In the genomic region with DNA sequence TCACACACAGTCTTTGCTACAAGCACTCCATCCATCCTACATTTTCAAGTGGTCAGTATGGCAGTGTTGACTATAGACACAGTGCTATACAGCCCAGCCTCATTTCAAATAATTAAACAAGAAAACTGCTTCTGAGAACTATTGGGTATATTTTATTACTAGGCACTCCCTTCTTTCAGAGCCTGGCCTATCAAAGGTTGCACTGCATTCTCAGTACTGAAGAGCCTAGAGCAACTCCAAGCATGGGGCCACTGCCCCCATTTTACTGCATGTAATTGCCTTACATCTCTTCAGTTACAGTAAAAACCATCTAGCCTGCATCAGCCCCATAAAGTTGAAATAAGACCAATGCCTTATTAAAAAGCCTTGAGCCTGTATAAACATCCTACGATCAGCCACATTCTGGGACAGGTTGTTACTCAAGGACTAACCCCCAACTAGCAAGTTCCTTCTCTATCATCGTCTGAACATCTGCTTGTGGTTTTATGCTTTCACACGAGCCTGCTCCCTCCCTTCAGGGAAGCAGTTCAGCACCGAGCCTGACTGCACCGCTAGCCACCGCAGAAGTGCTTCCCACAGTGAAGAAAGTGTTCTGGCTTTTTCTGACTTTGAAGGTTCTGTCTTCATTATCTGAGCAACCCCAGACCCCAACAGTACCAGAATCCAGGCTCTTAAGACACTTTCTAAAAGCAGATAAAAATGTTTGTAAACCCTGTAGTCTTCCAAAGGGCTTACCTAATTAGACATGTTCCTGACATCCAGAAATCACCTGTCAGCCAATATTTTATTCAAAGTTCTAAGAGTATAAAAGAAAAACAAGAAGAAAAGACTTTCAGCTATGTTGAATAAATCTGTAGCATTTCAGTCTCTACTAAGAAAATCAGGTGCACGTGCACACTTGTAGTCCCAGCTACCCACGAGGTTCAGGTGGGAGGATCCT, we compare ENCODE assay signal across 16 mouse cellular contexts. TPM values are rescaled to one million over a fixed set of nuclear protein-coding genes. Genes with fewer than 3 reads are reported as not detected.
A peak's percentile ranks its signal among the peaks of the same experiment; 100 is the strongest.
DNase-seq lines count a peak whose midpoint lies in the region; ATAC-seq and TF ChIP-seq lines count a peak whose summit lies in the region.
"Had no signal": no experiment of that assay in that cellular context is flagged by ENCODE, and none has a peak within 500 bp of the region (broad histone marks: within the 10 kb centered on the region; RNA-seq: fewer than 3 reads in every experiment).

No protein-coding gene starts in this region.

- no peak for TF ChIP-seq CTCF in lung, postnatal 0 days (IDR thresholded peaks at IDR 0.05)

- H3K4me1 ChIP-seq in liver, embryonic 12.5 days, result peaks cover 46% of the 10 kb centered on the region
- H3K4me1 ChIP-seq in lung, postnatal 0 days (ENCODE audit: insufficient read depth, low read depth, low read length), result no peaks in the 10 kb centered on the region
- H3K4me1 ChIP-seq: embryonic facial prominence, embryonic 12.5 days; heart, embryonic 10.5 days; hindbrain, embryonic 12.5 days; lung, embryonic 15.5 days; midbrain, embryonic 12.5 days had no signal

- intact Hi-C loops in left cerebral cortex, postnatal 36 days (cut with DNase I), result loop anchor here (10.0 kb wide), 1 partner anchor 133 kb away; no protein-coding TSS in a partner anchor

- no peaks in the 10 kb centered on the region for H3K27me3 ChIP-seq in liver, embryonic 12.5 days (replicated peaks)
- H3K27me3 ChIP-seq in splenic B cell, adult 2 months (ENCODE audit: control insufficient read depth, insufficient read depth, low read length, poor library complexity, severe bottlenecking), result no peaks in the 10 kb centered on the region
- no peaks in the 10 kb centered on the region for H3K27me3 ChIP-seq in lung, postnatal 0 days (replicated peaks; ENCODE audit: insufficient read depth, low read length)
- H3K27me3 ChIP-seq: embryonic facial prominence, embryonic 12.5 days; hindbrain, embryonic 12.5 days; lung, embryonic 15.5 days; midbrain, embryonic 12.5 days had no signal

- peak overlapping the region; percentile 3; the same call in 1 of the 2 replicates for H3K4me3 ChIP-seq in liver, embryonic 12.5 days
- no peak overlapping the region for H3K4me3 ChIP-seq in lung, postnatal 0 days (ENCODE audit: low read depth, low read length)
- H3K4me3 ChIP-seq: embryonic facial prominence, embryonic 12.5 days; heart, embryonic 10.5 days; hindbrain, embryonic 12.5 days; lung, embryonic 15.5 days; midbrain, embryonic 12.5 days had no signal

- H3K4me2 ChIP-seq in liver, embryonic 12.5 days, result peak overlapping the region; percentile 45
- no peak overlapping the region for H3K4me2 ChIP-seq in lung, postnatal 0 days (replicated peaks; ENCODE audit: low read depth, low read length)
- H3K4me2 ChIP-seq: embryonic facial prominence, embryonic 12.5 days; hindbrain, embryonic 12.5 days; lung, embryonic 15.5 days; midbrain, embryonic 12.5 days had no signal

- ATAC-seq in liver, embryonic 12.5 days, result peak; percentile 95
- ATAC-seq in lung, postnatal 0 days, result no peak
- ATAC-seq: forebrain, embryonic 14.5 days had no signal

- no peak for TF ChIP-seq EP300 in lung, postnatal 0 days (IDR thresholded peaks at IDR 0.05)

- H3K36me3 ChIP-seq in liver, embryonic 12.5 days, result peaks cover 96% of the 10 kb centered on the region
- peaks cover 3% of the 10 kb centered on the region for H3K36me3 ChIP-seq in splenic B cell, adult 2 months (ENCODE audit: control insufficient read depth, insufficient read depth, low read length, poor library complexity, severe bottlenecking)
- H3K36me3 ChIP-seq in lung, postnatal 0 days (ENCODE audit: insufficient read depth, low read length), result peaks cover 48% of the 10 kb centered on the region

- DNase-seq in CD4-positive, CD25-positive, alpha-beta regulatory T cell, adult 2 months (ENCODE audit: low read depth, low spot score), result peak; percentile 24
- peak; percentile 77 for DNase-seq in c-Kit-positive CD71-positive TER-119-positive erythroid progenitor cells, embryonic 14.5 days (ENCODE audit: low spot score)
- DNase-seq in splenic B cell, adult 2 months (ENCODE audit: low read depth, low spot score), result peak; percentile 27
- no peak for DNase-seq in left cerebral cortex, postnatal 36 days (ENCODE audit: low spot score in 2 of 2)
- no peak for DNase-seq in kidney, adult 9 months
- no peak for DNase-seq in embryo, embryonic 10 days (ENCODE audit: low spot score)
- no peak for DNase-seq in lung, postnatal 0 days (ENCODE audit: low spot score)
- DNase-seq: cerebellum, adult 9-10 months; kidney, adult 8-10 months had no signal

- peak overlapping the region; percentile 48; the same call in 1 of the 2 replicates for H3K9ac ChIP-seq in liver, embryonic 12.5 days
- H3K9ac ChIP-seq in lung, postnatal 0 days (replicated peaks; ENCODE audit: low read depth), result no peak overlapping the region
- H3K9ac ChIP-seq: embryonic facial prominence, embryonic 12.5 days; hindbrain, embryonic 12.5 days; lung, embryonic 15.5 days; midbrain, embryonic 12.5 days had no signal

- peak overlapping the region; percentile 75 for H3K27ac ChIP-seq in liver, embryonic 12.5 days
- no peak overlapping the region for H3K27ac ChIP-seq in lung, postnatal 0 days (ENCODE audit: low read length)
- H3K27ac ChIP-seq: embryonic facial prominence, embryonic 12.5 days; heart, embryonic 10.5 days; hindbrain, embryonic 12.5 days; lung, embryonic 15.5 days; midbrain, embryonic 12.5 days had no signal

- 11% methylated on average over 8 of the region's 8 CpGs for WGBS in liver, embryonic 12.5 days (ENCODE audit: insufficient replicate concordance)
- WGBS in lung, postnatal 0 days, result 85% methylated on average over 8 of the region's 8 CpGs

- H3K9me3 ChIP-seq in liver, embryonic 12.5 days (replicated peaks), result no peaks in the 10 kb centered on the region
- H3K9me3 ChIP-seq in lung, postnatal 0 days (ENCODE audit: low read length), result no peaks in the 10 kb centered on the region
- H3K9me3 ChIP-seq: embryonic facial prominence, embryonic 12.5 days; heart, embryonic 10.5 days; hindbrain, embryonic 12.5 days; lung, embryonic 15.5 days; midbrain, embryonic 12.5 days had no signal

RNA-seq across cellular contexts. Expression of a gene that starts 9.5 kb away (rescaled TPM):
- 15.3 TPM in 2 replicates for polyA plus RNA-seq in liver, embryonic 12.5 days (2016; fragmentation: Nextera tagmentation; extraction: Ambion mirVana)
- 10 to 100 TPM; 26.6 to 30.7 TPM for total RNA-seq in left cerebral cortex, postnatal 36 days (2021)
- polyA plus RNA-seq in lung, postnatal 0 days (2015; fragmentation: Nextera tagmentation; extraction: Ambion mirVana), result 6.8 and 8.4 TPM in 2 replicates

RNA-seq across cellular contexts. Expression of a gene that starts 43.5 kb away (rescaled TPM):
- polyA plus RNA-seq in liver, embryonic 12.5 days (2016; fragmentation: Nextera tagmentation; extraction: Ambion mirVana), result 4.5 and 4.9 TPM in 2 replicates
- total RNA-seq in left cerebral cortex, postnatal 36 days (2021), result 10 to 100 TPM; 23.3 to 24.1 TPM
- polyA plus RNA-seq in lung, postnatal 0 days (2015; fragmentation: Nextera tagmentation; extraction: Ambion mirVana), result 3.4 and 3.7 TPM in 2 replicates

RNA-seq across cellular contexts. Expression of a gene that starts 44.9 kb away (rescaled TPM):
- polyA plus RNA-seq in liver, embryonic 12.5 days (2016; fragmentation: Nextera tagmentation; extraction: Ambion mirVana), result 82.8 and 84.2 TPM in 2 replicates
- total RNA-seq in left cerebral cortex, postnatal 36 days (2021), result 100 to 1,000 TPM in 1 of 2 experiments, 10 to 100 TPM in 1; 98.9 to 106 TPM
- 25.2 and 26.0 TPM in 2 replicates for polyA plus RNA-seq in lung, postnatal 0 days (2015; fragmentation: Nextera tagmentation; extraction: Ambion mirVana)

Comparison
In these comparisons a context has a peak if more than half of its experiments do, and no peak if none do; other contexts are left out.
1. DNase-seq: peak in CD4-positive, CD25-positive, alpha-beta regulatory T cell, adult 2 months (single experiment), c-Kit-positive CD71-positive TER-119-positive erythroid progenitor cells, embryonic 14.5 days (single experiment) and splenic B cell, adult 2 months (single experiment); none in left cerebral cortex, postnatal 36 days (0 of 2), kidney, adult 9 months (single experiment), embryo, embryonic 10 days (single experiment) and lung, postnatal 0 days (single experiment).